Mouse (Mus musculus) left cerebral cortex, adult 9 months (tissue): ENCODE measurements around the gene Uqcrc1.

Experiments
- DNase-seq, 2 experiments: peaks; one replicate each; pipeline ENCODE4 v3.0.0; 2022; ENCODE audit warnings: low spot score in 2 of 2

Gene Uqcrc1

GRCm38 (mm10) chr9:108985710-108986109 is 49.3 kb downstream of the Uqcrc1 start, which contains the start of gene Ucn2:
Gene Ucn2 (plus strand): TSS chr9:108986010.
- no peak for DNase-seq

- DNase-seq, result no peak
Observed at GRCm38 (mm10) chr9:108987704-108988350, 51.4 kb downstream of the Uqcrc1 start.

GRCm38 (mm10) chr9:108989802-108990461 is 53.5 kb downstream of the Uqcrc1 start:
- no peak for DNase-seq

DNA sequence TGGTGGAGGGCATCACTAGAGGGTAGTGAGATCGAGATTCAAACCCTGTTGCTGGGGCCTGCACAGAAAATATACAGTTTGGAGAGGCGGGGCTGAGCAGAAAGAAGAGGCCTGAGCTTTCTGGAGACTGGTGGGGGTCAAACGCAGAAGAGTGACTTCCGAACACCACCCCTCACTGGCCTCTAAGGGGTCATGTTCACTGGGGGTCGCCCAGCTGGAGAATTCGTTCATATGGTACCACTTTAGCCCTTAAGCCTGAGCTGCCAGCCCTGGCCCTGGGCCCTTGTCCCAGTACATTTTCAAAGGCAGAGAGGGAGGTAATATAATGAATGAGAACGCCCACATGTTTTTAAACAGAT is 54.0 kb downstream of the Uqcrc1 start:
- DNase-seq, result no peak

DNA sequence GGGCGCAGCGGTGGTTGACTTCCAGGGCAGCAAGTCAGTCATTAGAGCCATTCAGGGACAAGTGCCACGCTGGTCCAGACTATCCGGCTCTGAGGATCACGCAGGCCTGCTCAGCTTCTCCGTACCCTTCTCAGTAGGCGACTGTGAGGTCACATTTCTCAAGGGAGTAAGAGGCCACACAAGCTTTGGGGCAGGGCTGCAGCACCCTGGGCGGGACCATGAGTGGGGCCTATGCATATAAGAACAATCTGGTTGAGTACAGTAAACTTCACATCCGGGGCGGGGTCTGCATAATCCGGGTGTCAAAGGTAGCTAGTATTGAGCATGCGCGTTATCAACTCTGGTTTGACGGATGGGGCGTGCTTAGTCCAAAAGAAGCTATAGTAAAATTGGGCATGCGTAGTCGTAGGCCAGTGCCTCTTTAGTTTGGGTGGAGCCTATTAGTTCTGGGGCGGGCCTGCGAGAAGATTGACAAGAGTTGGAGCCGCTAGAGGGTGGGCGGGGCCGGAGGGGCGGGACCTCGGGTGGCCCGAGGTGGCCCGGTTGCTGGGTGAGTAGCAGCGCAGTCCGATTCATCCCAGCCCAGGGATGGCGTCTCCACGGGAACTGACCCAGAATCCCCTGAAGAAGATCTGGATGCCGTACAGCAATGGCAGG is 55.1 kb downstream of the Uqcrc1 start, which contains the start of gene Pfkfb4:
Gene Pfkfb4, plus strand, starts transcription at position 351 of the 657 bp plus-strand sequence.
- peak; percentile 97 to 98 for DNase-seq

DNA sequence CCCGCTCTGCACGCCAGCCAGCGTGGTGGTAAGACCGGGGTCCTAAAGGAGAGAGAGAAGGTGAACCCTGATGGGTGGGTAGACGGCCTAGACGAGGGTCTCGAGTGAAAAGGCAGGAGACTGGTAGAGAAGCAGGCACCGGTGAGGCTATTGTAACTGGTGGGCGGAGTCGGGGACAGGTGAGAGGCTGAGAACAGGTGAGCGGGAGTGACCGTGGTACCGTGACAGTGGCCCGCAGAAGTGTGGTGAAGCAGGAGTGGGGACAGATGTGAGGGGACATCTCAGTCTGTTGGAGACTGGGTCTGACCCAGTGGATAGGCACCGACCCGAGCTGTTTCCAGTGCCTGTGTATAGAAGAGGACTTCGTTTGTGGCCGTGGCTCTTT is 55.6 kb downstream of the Uqcrc1 start:
- peak in 1 of 2 experiments; percentile 43 for DNase-seq

- no peak for DNase-seq
Observed at GRCm38 (mm10) chr9:108992620-108993361, 56.4 kb downstream of the Uqcrc1 start.

DNA sequence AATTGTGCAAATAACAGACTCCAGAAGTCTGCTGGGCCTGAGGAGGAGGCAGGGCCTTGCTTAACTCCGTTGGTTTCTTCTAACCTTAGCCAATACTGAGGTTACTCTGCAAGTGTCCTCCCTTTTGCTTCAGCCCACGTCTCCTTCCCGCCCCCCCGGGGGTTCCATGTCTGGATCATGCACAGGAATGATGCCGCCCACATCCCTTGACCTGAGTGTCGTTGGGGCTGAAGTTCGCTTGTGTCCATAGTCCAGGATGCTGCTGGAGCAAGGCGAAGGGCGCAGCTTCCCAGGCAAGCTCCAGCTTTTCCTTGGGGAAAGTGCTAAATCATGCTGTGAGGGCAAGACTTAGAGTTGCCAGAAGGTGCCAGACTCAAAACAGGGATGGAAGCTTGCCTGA is 60.0 kb downstream of the Uqcrc1 start:
- no peak for DNase-seq

DNA sequence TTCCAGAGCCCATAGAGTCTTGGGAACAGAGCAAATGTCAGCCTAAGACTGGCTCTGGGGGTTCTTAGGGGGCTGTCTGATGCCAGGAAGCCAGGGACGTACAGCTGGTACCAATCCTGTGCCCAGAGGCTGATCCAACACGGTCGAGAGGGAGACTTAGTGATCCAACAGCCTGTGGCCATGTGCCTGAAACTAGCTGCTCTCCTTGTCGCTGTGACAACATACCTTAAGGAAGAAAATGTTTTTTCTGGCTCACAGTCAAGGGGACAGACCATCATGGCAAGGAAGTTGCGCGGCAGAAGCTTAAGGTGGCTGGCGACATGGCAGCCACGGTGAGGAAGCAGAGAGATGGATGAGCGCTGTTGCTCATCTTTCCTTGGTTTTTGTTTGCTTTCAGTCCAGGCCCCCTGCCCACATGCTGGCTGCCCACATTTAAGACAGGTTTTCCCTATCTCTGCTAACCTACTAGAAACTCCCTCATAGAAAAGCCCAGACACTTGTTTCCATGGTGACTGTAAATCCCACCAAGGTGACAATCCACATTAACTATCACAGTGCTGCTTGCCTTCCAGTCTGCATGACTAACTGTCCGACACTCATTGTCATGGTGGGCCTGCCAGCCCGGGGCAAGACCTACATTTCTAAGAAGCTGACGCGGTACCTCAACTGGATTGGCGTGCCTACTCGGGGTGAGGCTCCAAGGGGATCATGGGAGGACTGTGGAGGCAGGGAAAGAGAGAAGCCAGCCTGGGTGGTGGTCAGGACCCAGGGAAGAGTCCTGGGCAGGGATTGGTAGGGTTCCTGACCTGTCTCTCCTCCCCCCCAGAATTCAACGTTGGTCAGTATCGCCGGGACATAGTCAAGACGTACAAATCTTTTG is 62.1 kb downstream of the Uqcrc1 start:
- no peak for DNase-seq

- DNase-seq, result no peak
Observed at GRCm38 (mm10) chr9:108999167-108999526, 62.7 kb downstream of the Uqcrc1 start.
